Mouse (Mus musculus) gastrocnemius, postnatal 14 days (tissue): ENCODE data around the gene Cdc14b. TPM values are rescaled to one million over a fixed set of nuclear protein-coding genes. Genes with fewer than 3 reads are reported as not detected.

Experiments used
- DNase-seq: peaks from one replicate; pipeline ENCODE4 v3.0.0; 2021; ENCODE audit warnings: mixed read lengths
- intact Hi-C: fragments of 180-260 bp; cut with DNase I; formaldehyde crosslinking; loops from one replicate; pipeline ENCODE4 v1.15.1; 2025; ENCODE audit warnings: low total_unique reads
- total RNA-seq, 2 experiments: library from RNA; stranded (reverse); gene quantifications; 2 replicates each; pipeline ENCODE4 v1.2.3; 2021

Gene Cdc14b
- total RNA-seq, 2 experiments from 2014 or later: 4.0 to 4.4 TPM

DNA sequence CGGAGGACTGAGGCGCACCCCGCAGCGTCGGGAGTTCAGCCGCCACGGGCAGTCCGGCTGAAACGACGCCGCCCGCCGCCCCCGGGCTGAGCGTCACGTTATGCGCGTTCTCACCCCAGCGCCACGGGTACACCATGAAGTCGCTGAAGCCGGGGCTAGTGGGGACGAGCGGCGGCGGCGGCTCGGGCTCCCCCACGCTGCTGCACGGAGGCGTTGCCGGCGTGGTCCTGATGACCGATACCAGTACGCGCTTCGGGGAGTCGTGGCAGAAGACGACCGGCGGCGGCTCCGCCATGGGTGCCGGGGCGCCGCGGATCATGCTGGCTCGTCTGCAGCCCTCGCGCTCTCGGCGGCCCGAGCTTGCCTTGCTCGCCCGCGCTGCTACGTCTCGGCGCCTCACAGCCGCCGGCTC, 122.4 kb downstream of the Cdc14b start:
- intact Hi-C loops: no loop called here

DNA sequence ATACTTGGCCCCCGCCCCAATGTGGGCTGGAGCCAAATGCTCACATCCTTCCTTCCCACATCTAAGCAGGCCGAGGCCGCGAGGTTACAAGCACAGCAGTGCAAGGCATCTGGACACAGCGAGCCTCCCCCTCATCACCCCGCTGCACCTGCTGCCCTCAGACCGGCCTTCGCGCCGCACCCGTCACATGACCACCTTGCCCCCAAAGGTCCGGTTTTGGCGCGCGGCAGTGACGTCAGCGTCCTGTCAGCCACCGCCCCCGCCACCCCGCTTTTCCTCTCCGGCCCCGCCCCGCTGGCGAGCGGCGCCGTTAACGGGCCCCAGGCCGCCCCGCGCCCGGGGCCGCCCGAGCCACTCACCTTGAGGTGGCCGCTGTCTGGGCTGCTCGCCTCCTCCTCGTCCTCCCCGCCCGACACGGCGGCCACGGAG, 122.8 kb downstream of the Cdc14b start:
- intact Hi-C loops: no loop called here
- peak; percentile 89 for DNase-seq

More for the DNA sequence above, 122.4 kb downstream of the Cdc14b start:
- no peak for DNase-seq

DNA sequence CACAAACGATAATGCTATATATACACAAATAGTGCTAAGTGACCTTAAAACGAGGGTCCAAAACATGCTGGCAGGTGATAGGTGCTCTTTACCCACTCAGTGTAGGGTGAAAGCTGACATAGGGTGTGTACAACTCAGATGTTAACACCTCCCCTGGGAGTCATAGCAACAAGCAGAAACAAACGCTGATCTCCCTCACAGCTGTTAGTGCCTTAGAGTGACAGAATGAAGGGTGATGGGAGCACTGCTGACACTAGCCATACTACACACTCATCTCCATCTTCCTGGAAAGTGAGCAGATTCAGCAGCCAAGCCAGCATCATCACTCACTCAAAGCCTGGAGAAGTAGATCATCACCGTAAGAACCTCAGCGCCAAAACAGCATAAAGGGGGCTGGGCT, 125.0 kb downstream of the Cdc14b start:
- no peak for DNase-seq
- intact Hi-C loops: no loop called here

Other genes starting within 250 kb of the Cdc14b start
- gene Hsd17b3, start 186.1 kb downstream of the Cdc14b start, total RNA-seq: not detected
- gene Slc35d2, start 145.9 kb downstream of the Cdc14b start, total RNA-seq: 1 to 10 TPM; 1.5 to 1.6 TPM
- gene Zfp367, start 122.1 kb downstream of the Cdc14b start, total RNA-seq: 10 to 100 TPM; 10.9 to 12.9 TPM
- gene Habp4, start 113.5 kb downstream of the Cdc14b start, total RNA-seq: 10 to 100 TPM; 19.6 to 24.4 TPM
- gene Aaed1, start 37.4 kb upstream of the Cdc14b start, total RNA-seq: 10 to 100 TPM; 27.8 to 31.9 TPM
- 100 to 1,000 TPM; 132 to 141 TPM for gene Ctsl, start 95.6 kb upstream of the Cdc14b start, total RNA-seq
- 1 to 10 TPM; 2.5 to 3.1 TPM for gene Cdk20, start 157.0 kb upstream of the Cdc14b start, total RNA-seq
- under 1 TPM in 1 of 2 experiments, not detected in 1; 0.20 TPM for gene Fam240b, start 222.5 kb upstream of the Cdc14b start, total RNA-seq